Mouse (Mus musculus) hindbrain, embryonic 16.5 days (tissue): Measurements from ENCODE around the gene Sbpl. TPM values are rescaled to one million over a fixed set of nuclear protein-coding genes. Genes with fewer than 3 reads are reported as not detected.
A peak's percentile ranks its signal among the peaks of the same experiment; 100 is the strongest.
"Not testable (repeated sequence)": the region's sequence is repeated elsewhere in the genome, so short reads cannot be mapped to it uniquely, and the experiment has no call there.

Experiments
- ATAC-seq: fragments of 200-750 bp; cut with Nextera tagmentation; 2 replicates; pipeline ENCODE4 v1.8.0; 2017; ENCODE audit warnings: moderate TSS enrichment, moderate library complexity
- H3K27ac ChIP-seq: fragments of 300-500 bp; sonication (generic); 2 replicates; pipeline ENCODE4 v1.5.1; 2014; ENCODE audit warnings: low read depth, mild to moderate bottlenecking, control low read depth, low read length, moderate library complexity
- H3K27me3 ChIP-seq: fragments of 300-500 bp; sonication (generic); replicated peaks from 2 replicates; pipeline ENCODE4 v1.6.1; 2014; ENCODE audit warnings: low read length; ENCODE audit not compliant: control insufficient read depth, insufficient read depth
- H3K36me3 ChIP-seq: fragments of 300-500 bp; sonication (generic); 2 replicates; pipeline ENCODE4 v1.6.1; 2014; ENCODE audit warnings: mild to moderate bottlenecking, low read length, moderate library complexity, mixed read lengths; ENCODE audit not compliant: control insufficient read depth, insufficient read depth
- H3K4me1 ChIP-seq: fragments of 300-500 bp; sonication (generic); 2 replicates; pipeline ENCODE4 v1.6.1; 2014; ENCODE audit warnings: low read depth, low read length; ENCODE audit not compliant: control insufficient read depth, insufficient read depth
- H3K4me2 ChIP-seq: fragments of 300-500 bp; sonication (generic); 2 replicates; pipeline ENCODE4 v1.6.1; 2014; ENCODE audit warnings: mild to moderate bottlenecking, low read length, control low read depth, moderate library complexity
- H3K4me3 ChIP-seq: fragments of 300-500 bp; sonication (generic); 2 replicates; pipeline ENCODE4 v1.5.1; 2014; ENCODE audit warnings: mild to moderate bottlenecking, low read length, control low read depth, moderate library complexity
- H3K9ac ChIP-seq: fragments of 300-500 bp; sonication (generic); 2 replicates; pipeline ENCODE4 v1.6.1; 2014; ENCODE audit warnings: low read depth, mild to moderate bottlenecking, control low read depth, low read length, moderate library complexity
- H3K9me3 ChIP-seq: fragments of 300-500 bp; sonication (generic); 2 replicates; pipeline ENCODE4 v1.6.1; 2014; ENCODE audit warnings: mild to moderate bottlenecking, low read length, moderate library complexity; ENCODE audit not compliant: control insufficient read depth
- WGBS: fragments of 180-500 bp; shearing (Covaris S2); extraction: QIAGEN DNeasy Blood & Tissue Kit; methylation state at CpG from one replicate; pipeline ENCODE4 v1.1.7; 2014; 5-methylcytosine and 5-hydroxymethylcytosine counted together
- polyA plus RNA-seq: library from polyadenylated mRNA; unstranded; fragments of >200 nt; fragmentation: Nextera tagmentation; extraction: Ambion mirVana; gene quantifications from 2 replicates; pipeline ENCODE4 v1.2.1, GENCODE M21; 2015

Gene Sbpl
- polyA plus RNA-seq, 1 experiment from 2014 or later = not detected

DNA sequence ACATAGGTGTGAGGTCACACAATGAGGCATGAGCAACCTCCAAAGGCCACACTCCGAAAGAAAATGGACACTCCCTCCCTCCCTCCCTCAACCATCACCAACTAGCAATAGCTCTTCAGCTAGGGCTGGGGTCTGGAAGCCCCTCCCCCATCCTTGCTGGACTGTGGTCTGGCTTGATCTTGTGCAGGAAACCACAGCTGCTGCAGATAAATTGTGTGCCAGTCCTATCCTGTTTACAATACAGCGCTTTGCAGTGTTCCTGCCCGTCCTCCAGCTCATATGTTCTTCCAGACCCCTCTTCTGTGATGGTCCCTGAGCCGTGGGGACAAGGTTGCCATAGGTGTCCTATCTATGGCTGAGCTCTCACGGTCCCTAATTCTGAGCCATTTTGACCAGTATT lies 23.9 kb downstream of the Sbpl start:
- no peak overlapping the region for H3K9ac ChIP-seq
- H3K4me1 ChIP-seq = no peaks in the 10 kb centered on the region
- no peak overlapping the region for H3K4me3 ChIP-seq
- no peaks in the 10 kb centered on the region for H3K9me3 ChIP-seq
- ATAC-seq = no peak
- 84% methylated on average over 5 of the region's 5 CpGs for WGBS
- H3K36me3 ChIP-seq = no peaks in the 10 kb centered on the region
- H3K4me2 ChIP-seq = no peak overlapping the region
- no peaks in the 10 kb centered on the region for H3K27me3 ChIP-seq
- no peak overlapping the region for H3K27ac ChIP-seq

DNA sequence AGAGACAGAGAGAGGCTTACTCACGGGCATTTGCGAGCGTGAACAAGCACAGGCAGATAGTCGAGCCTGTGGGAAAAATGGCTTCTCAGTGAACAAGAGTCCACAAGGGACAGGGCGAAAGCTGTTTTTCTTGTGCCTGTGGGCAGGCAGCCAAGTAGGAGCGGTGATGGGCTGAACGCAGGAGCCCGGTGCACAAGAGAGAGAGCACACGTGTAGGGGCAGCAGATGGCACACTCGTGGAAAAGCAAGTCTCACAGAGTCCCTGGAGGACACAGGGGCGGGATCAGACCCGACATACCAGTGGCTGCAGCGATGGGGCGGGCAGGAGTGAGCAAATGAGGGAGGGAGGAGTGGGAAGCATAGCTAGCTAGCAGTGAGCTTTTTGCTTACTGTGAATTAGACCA lies 30.0 kb downstream of the Sbpl start:
- Histone ChIP-seq H3K4me2 (peak overlapping the region; percentile 89), H3K4me3 (peak overlapping the region; percentile 68), H3K9me3 (no peaks in the 10 kb centered on the region), H3K9ac (peak overlapping the region; percentile 67), H3K27ac (peak overlapping the region; percentile 94), H3K27me3 (no peaks in the 10 kb centered on the region), H3K4me1 (peaks cover 4% of the 10 kb centered on the region; the same call in 1 of the 2 replicates), H3K36me3 (no peaks in the 10 kb centered on the region)
- ATAC-seq = peak; percentile 84
- WGBS = under 1% methylated on average over 14 of the region's 14 CpGs

DNA sequence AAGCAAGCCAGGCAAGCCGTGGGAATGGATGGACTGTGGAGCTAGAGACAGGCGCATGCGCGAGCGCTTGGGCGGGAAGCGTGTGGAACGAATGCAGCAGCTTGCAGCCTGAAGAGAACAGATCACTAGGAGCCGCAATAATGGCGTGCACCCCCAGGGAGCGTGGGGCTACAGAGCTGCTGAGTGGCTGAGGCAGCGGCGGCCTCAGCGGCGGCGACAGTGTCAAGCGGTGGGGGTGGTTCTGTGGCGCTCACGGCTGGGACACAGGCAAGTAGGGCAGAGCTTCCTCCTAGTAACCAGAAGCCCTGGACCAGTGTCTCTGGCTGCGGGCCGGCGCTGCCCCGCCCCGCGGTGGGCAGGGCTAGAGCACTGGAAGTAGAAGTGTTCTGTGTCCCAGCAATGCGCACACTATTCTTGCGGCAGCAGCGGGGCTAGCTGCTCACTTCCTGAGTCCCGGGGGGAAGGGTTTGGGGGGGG lies 30.5 kb downstream of the Sbpl start:
- peaks cover 4% of the 10 kb centered on the region; the same call in 1 of the 2 replicates for H3K4me1 ChIP-seq
- peak overlapping the region; percentile 89 for H3K4me2 ChIP-seq
- H3K36me3 ChIP-seq = no peaks in the 10 kb centered on the region
- WGBS = under 1% methylated on average over 29 of the region's 29 CpGs
- no peaks in the 10 kb centered on the region for H3K27me3 ChIP-seq
- H3K9me3 ChIP-seq = no peaks in the 10 kb centered on the region
- peak overlapping the region; percentile 67 for H3K9ac ChIP-seq
- peak overlapping the region; percentile 68 for H3K4me3 ChIP-seq
- ATAC-seq = peak; percentile 98
- peak overlapping the region; percentile 94 for H3K27ac ChIP-seq

DNA sequence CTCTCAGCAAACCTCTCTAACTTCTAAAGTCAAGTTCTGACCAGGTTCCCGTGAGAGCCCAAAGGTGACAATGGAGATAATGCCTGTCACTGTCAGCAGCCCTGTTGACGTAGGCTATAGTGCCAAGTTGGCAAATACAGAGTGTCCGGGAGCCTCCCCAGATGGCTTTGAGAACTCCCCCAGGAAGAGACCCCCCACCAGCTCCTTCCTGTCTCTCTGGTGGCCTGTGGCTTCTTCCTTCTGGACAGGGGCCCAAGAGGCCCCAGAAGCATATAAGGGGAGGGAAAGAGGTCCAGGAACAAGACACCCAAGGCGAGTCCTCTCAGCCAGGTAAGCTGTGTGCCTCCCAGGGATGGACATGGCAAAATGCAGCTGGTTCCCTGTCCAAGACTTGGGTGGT lies 37.9 kb downstream of the Sbpl start, which contains the start of gene Dcpp3:
Gene Dcpp3 (plus strand): TSS at position 301 of the 400 bp plus-strand sequence.
- not testable (repeated sequence) for H3K4me3 ChIP-seq, H3K36me3 ChIP-seq, ATAC-seq, H3K9me3 ChIP-seq, H3K27ac ChIP-seq, H3K9ac ChIP-seq, H3K4me1 ChIP-seq, H3K27me3 ChIP-seq, H3K4me2 ChIP-seq
- 70% methylated on average over 4 of the region's 4 CpGs for WGBS

Other genes starting within 250 kb of the Sbpl start
- gene 1520401A03Rik, start 232.5 kb downstream of the Sbpl start, polyA plus RNA-seq = 0.13 TPM in 1 of 2 replicates, not detected in the other
- 20.8 and 21.1 TPM in 2 replicates for gene Pkmyt1, start 228.9 kb downstream of the Sbpl start, polyA plus RNA-seq
- 81.4 and 84.1 TPM in 2 replicates for gene Paqr4, start 214.4 kb downstream of the Sbpl start, polyA plus RNA-seq
- gene Kremen2, start 209.4 kb downstream of the Sbpl start, polyA plus RNA-seq = 1.4 and 1.8 TPM in 2 replicates
- 202 and 203 TPM in 2 replicates for gene Flywch1, start 183.7 kb downstream of the Sbpl start, polyA plus RNA-seq
- 73.9 and 86.2 TPM in 2 replicates for gene Flywch2, start 169.2 kb downstream of the Sbpl start, polyA plus RNA-seq
- 410 and 420 TPM in 2 replicates for gene Srrm2, start 164.7 kb downstream of the Sbpl start, polyA plus RNA-seq
- 1,167 and 1,245 TPM in 2 replicates for gene Elob, start 126.1 kb downstream of the Sbpl start, polyA plus RNA-seq
- gene Prss33, start 119.2 kb downstream of the Sbpl start, polyA plus RNA-seq = 0.17 TPM in 1 of 2 replicates, not detected in the other
- 0.14 TPM in 1 of 2 replicates, not detected in the other for gene Prss32, start 111.4 kb downstream of the Sbpl start, polyA plus RNA-seq
- gene Prss41, start 111.1 kb downstream of the Sbpl start, polyA plus RNA-seq = 1.2 and 2.0 TPM in 2 replicates
- gene Prss21, start 87.2 kb downstream of the Sbpl start, polyA plus RNA-seq = not detected in 2 replicates
- not detected in 2 replicates for gene Dcpp1, start 74.4 kb downstream of the Sbpl start, polyA plus RNA-seq
- not detected in 2 replicates for gene Dcpp2, start 74.4 kb downstream of the Sbpl start, polyA plus RNA-seq
- gene Dcpp3, start 37.8 kb downstream of the Sbpl start, polyA plus RNA-seq = 0.24 TPM in 1 of 2 replicates, not detected in the other
- not detected in 2 replicates for gene Sbp, start 13.6 kb downstream of the Sbpl start, polyA plus RNA-seq
- not detected in 2 replicates for gene Prss30, start 25.3 kb upstream of the Sbpl start, polyA plus RNA-seq
- not detected in 2 replicates for gene Prss22, start 42.8 kb upstream of the Sbpl start, polyA plus RNA-seq
- 0.12 and 0.16 TPM in 2 replicates for gene Prss27, start 82.9 kb upstream of the Sbpl start, polyA plus RNA-seq
- 82.0 and 89.9 TPM in 2 replicates for gene Kctd5, start 118.2 kb upstream of the Sbpl start, polyA plus RNA-seq
- gene Pdpk1, start 195.7 kb upstream of the Sbpl start, polyA plus RNA-seq = 63.5 and 65.1 TPM in 2 replicates
- 35.2 and 41.0 TPM in 2 replicates for gene Amdhd2, start 208.5 kb upstream of the Sbpl start, polyA plus RNA-seq
- gene Atp6v0c, start 214.4 kb upstream of the Sbpl start, polyA plus RNA-seq = 1,653 and 1,817 TPM in 2 replicates